Mouse (Mus musculus) lung, adult 2 months (tissue): ENCODE results near the gene Cend1.

Source experiments
- CTCF ChIP-seq: fragments of 200-500 bp; IDR thresholded peaks from 2 replicates; pipeline ENCODE4 v1.5.1; 2011; ENCODE audit warnings: mild to moderate bottlenecking, low read length, control low read depth; ENCODE audit not compliant: insufficient read depth
- POLR2A ChIP-seq: fragments of 200-500 bp; IDR thresholded peaks from 2 replicates; pipeline ENCODE4 v1.6.1; 2011; ENCODE audit warnings: low read depth, mild to moderate bottlenecking, control low read depth, low read length, borderline replicate concordance; ENCODE audit errors: extremely low read depth

- TF ChIP-seq CTCF, result no peak
- TF ChIP-seq POLR2A, result no peak
Measured at GRCm38 (mm10) chr7:141470637-141470944, 41.3 kb upstream of the Cend1 start.
